Mouse (Mus musculus) retina, embryonic 14.5 days (tissue): ENCODE results near the gene Mtus2.

ENCODE experiments used
- DNase-seq: peaks from one replicate; pipeline ENCODE4 v3.0.0-alpha.2; 2015; ENCODE audit warnings: low spot score

The Mtus2 gene

GRCm38 (mm10) chr5:148181901-148182300 lies 224.8 kb downstream of the Mtus2 start:
- DNase-seq, result no peak

- DNase-seq, result no peak
Measured at GRCm38 (mm10) chr5:148185898-148186297, 228.8 kb downstream of the Mtus2 start.

- no peak for DNase-seq
Measured at GRCm38 (mm10) chr5:148191416-148191815, 234.3 kb downstream of the Mtus2 start.

GRCm38 (mm10) chr5:148211831-148212230 lies 254.7 kb downstream of the Mtus2 start:
- DNase-seq, result no peak

- no peak for DNase-seq
Measured at GRCm38 (mm10) chr5:148216786-148217185, 259.7 kb downstream of the Mtus2 start.

GRCm38 (mm10) chr5:148222898-148223297 lies 265.8 kb downstream of the Mtus2 start:
- DNase-seq, result no peak

GRCm38 (mm10) chr5:148224004-148224403 lies 266.9 kb downstream of the Mtus2 start:
- no peak for DNase-seq

- DNase-seq, result no peak
Measured at GRCm38 (mm10) chr5:148233714-148234113, 276.6 kb downstream of the Mtus2 start.

GRCm38 (mm10) chr5:148236616-148237015 lies 279.5 kb downstream of the Mtus2 start:
- DNase-seq, result peak; percentile 68

- DNase-seq, result peak; percentile 83
Measured at GRCm38 (mm10) chr5:148239067-148239466, 281.9 kb downstream of the Mtus2 start.

- no peak for DNase-seq
Measured at GRCm38 (mm10) chr5:148239757-148240156, 282.6 kb downstream of the Mtus2 start.

- peak; percentile 93 for DNase-seq
Measured at GRCm38 (mm10) chr5:148241932-148242331, 284.8 kb downstream of the Mtus2 start.

- no peak for DNase-seq
Measured at GRCm38 (mm10) chr5:148244471-148244870, 287.4 kb downstream of the Mtus2 start.

GRCm38 (mm10) chr5:148245386-148245785 lies 288.3 kb downstream of the Mtus2 start:
- no peak for DNase-seq

GRCm38 (mm10) chr5:148248236-148248635 lies 291.1 kb downstream of the Mtus2 start:
- DNase-seq, result no peak

- no peak for DNase-seq
Measured at GRCm38 (mm10) chr5:148251847-148252246, 294.7 kb downstream of the Mtus2 start.

GRCm38 (mm10) chr5:148262016-148262415 lies 304.9 kb downstream of the Mtus2 start:
- DNase-seq, result no peak

- DNase-seq, result peak; percentile 69
Measured at GRCm38 (mm10) chr5:148264819-148265707, 307.9 kb downstream of the Mtus2 start.

GRCm38 (mm10) chr5:148266841-148267240 lies 309.7 kb downstream of the Mtus2 start:
- DNase-seq, result no peak

GRCm38 (mm10) chr5:148267446-148267845 lies 310.3 kb downstream of the Mtus2 start:
- DNase-seq, result no peak

GRCm38 (mm10) chr5:148272065-148272464 lies 314.9 kb downstream of the Mtus2 start:
- no peak for DNase-seq

GRCm38 (mm10) chr5:148272771-148273170 lies 315.7 kb downstream of the Mtus2 start:
- DNase-seq, result no peak

- DNase-seq, result no peak
Measured at GRCm38 (mm10) chr5:148278233-148278632, 321.1 kb downstream of the Mtus2 start.

- no peak for DNase-seq
Measured at GRCm38 (mm10) chr5:148280321-148280720, 323.2 kb downstream of the Mtus2 start.
